Mouse (Mus musculus): Measurements from ENCODE around the gene Shc3. TPM values are rescaled to one million over a fixed set of nuclear protein-coding genes. Genes with fewer than 3 reads are reported as not detected.

The Shc3 gene
- not detected in 2 replicates for polyA plus RNA-seq (2012; ENCODE audit: low replicate concordance)

GRCm38 (mm10) chr13:51568911-51569684 is at the start of gene Shc3:
Gene Shc3, minus strand, starts transcription at chr13:51569419.

GRCm38 (mm10) chr13:51408519-51409001 is 160.7 kb downstream of the Shc3 start, which contains the start of gene S1pr3:
Gene S1pr3, plus strand, starts transcription at chr13:51408639.

Other genes starting within 250 kb of the Shc3 start
- 9.7 and 11.3 TPM in 2 replicates for gene S1pr3, start 160.8 kb downstream of the Shc3 start, polyA plus RNA-seq (2012; ENCODE audit: low replicate concordance)
- gene Cks2, start 75.8 kb upstream of the Shc3 start, polyA plus RNA-seq (2012; ENCODE audit: low replicate concordance): 2.6 and 50.4 TPM in 2 replicates
- 21.0 and 23.6 TPM in 2 replicates for gene Secisbp2, start 82.3 kb upstream of the Shc3 start, polyA plus RNA-seq (2012; ENCODE audit: low replicate concordance)
- gene Sema4d, start 224.3 kb upstream of the Shc3 start, polyA plus RNA-seq (2012; ENCODE audit: low replicate concordance): 141 and 161 TPM in 2 replicates